Mouse (Mus musculus) hindbrain, postnatal 0 days (tissue): ENCODE data around the gene Tle6. TPM values are rescaled to one million over a fixed set of nuclear protein-coding genes. Genes with fewer than 3 reads are reported as not detected.

Experiments
- ATAC-seq: fragments of 200-750 bp; cut with Nextera tagmentation; 2 replicates; pipeline ENCODE4 v1.8.0; 2017; ENCODE audit warnings: mild to moderate bottlenecking, moderate TSS enrichment, moderate library complexity
- DNase-seq: peaks from one replicate; pipeline ENCODE4 v3.0.0-alpha.2; 2015; ENCODE audit warnings: low spot score
- H3K27ac ChIP-seq: fragments of 300-500 bp; sonication (generic); 2 replicates; pipeline ENCODE4 v1.5.1; 2014; ENCODE audit warnings: mild to moderate bottlenecking
- H3K27me3 ChIP-seq: fragments of 300-500 bp; sonication (generic); 2 replicates; pipeline ENCODE4 v1.6.1; 2014; ENCODE audit warnings: low read length, mixed read lengths; ENCODE audit not compliant: insufficient read depth
- H3K36me3 ChIP-seq: fragments of 300-500 bp; sonication (generic); 2 replicates; pipeline ENCODE4 v1.6.1; 2014; ENCODE audit warnings: low read length, mixed read lengths; ENCODE audit not compliant: insufficient read depth
- H3K4me1 ChIP-seq: fragments of 300-500 bp; sonication (generic); 2 replicates; pipeline ENCODE4 v1.6.1; 2014; ENCODE audit warnings: antibody characterized with exemption, low read length, mixed read lengths; ENCODE audit not compliant: insufficient read depth
- H3K4me2 ChIP-seq: fragments of 300-500 bp; sonication (generic); 2 replicates; pipeline ENCODE4 v1.6.1; 2014; ENCODE audit warnings: low read depth, mild to moderate bottlenecking, low read length, moderate library complexity, mixed read lengths
- H3K4me3 ChIP-seq: fragments of 300-500 bp; sonication (generic); 2 replicates; pipeline ENCODE4 v1.5.1; 2014; ENCODE audit warnings: low read length
- H3K9ac ChIP-seq: fragments of 300-500 bp; sonication (generic); replicated peaks from 2 replicates; pipeline ENCODE4 v1.6.1; 2014; ENCODE audit warnings: mild to moderate bottlenecking, low read length, moderate library complexity, mixed read lengths
- H3K9me3 ChIP-seq: fragments of 300-500 bp; sonication (generic); 2 replicates; pipeline ENCODE4 v1.6.1; 2016; ENCODE audit warnings: low read length, mixed read lengths
- CTCF ChIP-seq: IDR thresholded peaks from 2 replicates; pipeline ENCODE4 v1.5.1; 2016; ENCODE audit warnings: antibody characterized with exemption, control low read depth, low read depth
- WGBS: fragments of 180-500 bp; shearing (Covaris S2); extraction: QIAGEN DNeasy Blood & Tissue Kit; methylation state at CpG from one replicate; pipeline ENCODE4 v1.1.7; 2014; 5-methylcytosine and 5-hydroxymethylcytosine counted together
- polyA plus RNA-seq: library from polyadenylated mRNA; unstranded; fragments of >200 nt; fragmentation: Nextera tagmentation; extraction: Ambion mirVana; gene quantifications from 2 replicates; pipeline ENCODE4 v1.2.1, GENCODE M21; 2015
- total RNA-seq: library from RNA; depleted of rRNA; stranded (reverse); fragments of >200 nt; gene quantifications from 2 replicates; pipeline ENCODE4 v1.2.3, GENCODE M21; 2014

The Tle6 gene
- total and polyA plus RNA-seq, 2 experiments from 2014 or later = 5.4 to 6.2 TPM

GRCm38 (mm10) chr10:81565257-81566228 lies 35.3 kb downstream of the Tle6 start:
- Histone ChIP-seq H3K27me3 (no peaks in the 10 kb centered on the region), H3K27ac (no peak overlapping the region), H3K4me1 (peaks cover 24% of the 10 kb centered on the region), H3K4me3 (no peak overlapping the region), H3K9me3 (no peaks in the 10 kb centered on the region), H3K36me3 (peaks cover 17% of the 10 kb centered on the region; the same call in 1 of the 2 replicates), H3K9ac (no peak overlapping the region), H3K4me2 (no peak overlapping the region)
- DNase-seq (no peak), ATAC-seq (no peak)
- 43% methylated on average over 20 of the region's 20 CpGs for WGBS
- TF ChIP-seq CTCF = no peak

GRCm38 (mm10) chr10:81564734-81565133 lies 36.1 kb downstream of the Tle6 start:
- Histone ChIP-seq H3K9ac (no peak overlapping the region), H3K4me3 (no peak overlapping the region), H3K27me3 (no peaks in the 10 kb centered on the region), H3K4me2 (0 out of 2 replicates have a peak overlapping the region, but pooled peaks have one; percentile 43), H3K36me3 (peaks cover 17% of the 10 kb centered on the region; the same call in 1 of the 2 replicates), H3K4me1 (peaks cover 23% of the 10 kb centered on the region), H3K9me3 (no peaks in the 10 kb centered on the region), H3K27ac (no peak overlapping the region)
- TF ChIP-seq CTCF = peak; percentile 72
- DNase-seq (peak; percentile 56), ATAC-seq (no peak)
- 34% methylated on average over 10 of the region's 10 CpGs for WGBS

- no peak overlapping the region for H3K9ac ChIP-seq
- no peak for TF ChIP-seq CTCF
- peaks cover 17% of the 10 kb centered on the region; the same call in 1 of the 2 replicates for H3K36me3 ChIP-seq
Measured at GRCm38 (mm10) chr10:81564216-81564615, 36.7 kb downstream of the Tle6 start.

GRCm38 (mm10) chr10:81563481-81563880 lies 37.4 kb downstream of the Tle6 start:
- TF ChIP-seq CTCF = no peak
- ATAC-seq (no peak), DNase-seq (no peak)
- Histone ChIP-seq H3K4me3 (no peak overlapping the region), H3K4me2 (0 out of 2 replicates have a peak overlapping the region, but pooled peaks have one; percentile 5), H3K9me3 (no peaks in the 10 kb centered on the region), H3K27ac (no peak overlapping the region), H3K27me3 (no peaks in the 10 kb centered on the region), H3K4me1 (peaks cover 16% of the 10 kb centered on the region), H3K36me3 (peaks cover 17% of the 10 kb centered on the region; the same call in 1 of the 2 replicates), H3K9ac (no peak overlapping the region)
- 52% methylated on average over 6 of the region's 6 CpGs for WGBS

More at GRCm38 (mm10) chr10:81564216-81564615, 36.7 kb downstream of the Tle6 start:
- Histone ChIP-seq H3K27me3 (no peaks in the 10 kb centered on the region), H3K4me1 (peaks cover 23% of the 10 kb centered on the region), H3K9me3 (no peaks in the 10 kb centered on the region), H3K4me2 (peak overlapping the region; percentile 43), H3K4me3 (peak overlapping the region; percentile 11; the same call in 1 of the 2 replicates), H3K27ac (peak overlapping the region; percentile 60)
- peak; percentile 53 for DNase-seq
- 6% methylated on average over 10 of the region's 10 CpGs for WGBS
- peak; percentile 28; the same call in 1 of the 2 replicates for ATAC-seq

DNA sequence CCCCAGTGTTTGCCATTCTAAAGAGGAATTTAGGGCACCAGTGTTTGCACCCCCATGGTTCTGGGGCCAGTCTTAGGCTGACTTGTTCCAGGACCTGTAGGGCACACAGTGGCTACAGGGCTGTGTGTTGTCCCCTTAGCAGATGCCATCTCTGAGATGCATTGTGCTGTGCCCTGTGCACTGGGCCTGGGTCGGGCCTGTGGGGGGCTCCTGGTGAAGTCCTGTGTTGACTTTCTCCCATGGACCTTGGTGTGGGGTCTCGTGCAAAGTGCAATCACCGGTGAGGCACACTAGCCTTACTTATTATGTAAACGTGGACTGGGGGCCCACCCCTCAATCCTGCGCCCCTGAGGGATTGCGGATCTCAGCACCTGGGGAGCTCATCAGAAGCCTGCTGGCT lies 38.5 kb downstream of the Tle6 start:
- no peak for TF ChIP-seq CTCF
- no peak overlapping the region for H3K27ac ChIP-seq
- 83% methylated on average over 6 of the region's 6 CpGs for WGBS
- H3K36me3 ChIP-seq = peaks cover 17% of the 10 kb centered on the region; the same call in 1 of the 2 replicates
- no peaks in the 10 kb centered on the region for H3K9me3 ChIP-seq
- DNase-seq (no peak), ATAC-seq (no peak)
- no peaks in the 10 kb centered on the region for H3K27me3 ChIP-seq
- 0 out of 2 replicates have a peak overlapping the region, but pooled peaks have one; percentile 3 for H3K9ac ChIP-seq
- H3K4me3 ChIP-seq = no peak overlapping the region
- no peak overlapping the region for H3K4me2 ChIP-seq
- H3K4me1 ChIP-seq = peaks cover 14% of the 10 kb centered on the region

DNA sequence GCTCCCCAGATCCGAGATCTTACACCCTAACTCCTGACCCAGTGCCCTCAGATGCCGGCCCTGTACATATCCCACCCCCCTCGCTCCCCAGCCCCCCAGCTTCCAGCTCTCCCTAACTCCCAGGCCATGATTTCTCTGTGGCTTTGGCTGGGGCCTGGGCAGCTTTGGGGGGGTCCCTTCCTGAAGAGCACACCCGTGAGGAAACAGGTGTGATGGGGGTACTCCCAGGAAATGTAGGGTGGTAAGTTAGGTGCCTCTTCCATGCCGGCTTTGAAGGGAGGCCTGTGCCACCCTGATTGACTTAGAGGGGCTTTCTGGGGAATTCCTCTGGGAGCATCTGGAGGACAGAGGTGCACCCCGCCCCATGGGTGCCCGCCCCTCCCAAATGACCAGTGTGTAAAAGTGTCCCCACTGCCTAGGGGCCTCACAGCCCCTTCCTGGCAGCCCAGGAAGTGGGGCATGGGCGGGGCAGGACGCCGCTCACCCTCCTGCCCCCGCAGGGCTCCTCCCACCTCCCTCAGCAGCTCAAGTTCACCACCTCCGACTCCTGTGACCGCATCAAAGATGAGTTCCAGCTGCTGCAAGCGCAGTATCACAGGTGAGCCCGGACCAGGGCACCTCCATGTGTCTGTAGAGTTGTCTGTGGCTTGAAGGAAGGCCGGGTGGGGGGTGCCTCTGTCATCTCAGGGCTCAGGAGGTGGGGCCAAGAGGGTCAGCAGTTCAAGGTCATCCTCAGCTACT lies 40.0 kb downstream of the Tle6 start:
- peaks cover 14% of the 10 kb centered on the region for H3K4me1 ChIP-seq

More for the DNA sequence above, 40.0 kb downstream of the Tle6 start:
- Histone ChIP-seq H3K27me3 (no peaks in the 10 kb centered on the region), H3K27ac (peak overlapping the region; percentile 85; the same call in 1 of the 2 replicates), H3K36me3 (peaks cover 8% of the 10 kb centered on the region; the same call in 1 of the 2 replicates), H3K4me3 (peak overlapping the region; percentile 53), H3K4me2 (peak overlapping the region; percentile 69), H3K9ac (peak overlapping the region; percentile 76), H3K9me3 (no peaks in the 10 kb centered on the region)
- 25% methylated on average over 16 of the region's 16 CpGs for WGBS
- no peak for TF ChIP-seq CTCF
- DNase-seq (no peak), ATAC-seq (no peak)
